Mouse (Mus musculus): ENCODE results near the gene Boc.
"Not testable (repeated sequence)": the region's sequence is repeated elsewhere in the genome, so short reads cannot be mapped to it uniquely, and the experiment has no call there.

DNA sequence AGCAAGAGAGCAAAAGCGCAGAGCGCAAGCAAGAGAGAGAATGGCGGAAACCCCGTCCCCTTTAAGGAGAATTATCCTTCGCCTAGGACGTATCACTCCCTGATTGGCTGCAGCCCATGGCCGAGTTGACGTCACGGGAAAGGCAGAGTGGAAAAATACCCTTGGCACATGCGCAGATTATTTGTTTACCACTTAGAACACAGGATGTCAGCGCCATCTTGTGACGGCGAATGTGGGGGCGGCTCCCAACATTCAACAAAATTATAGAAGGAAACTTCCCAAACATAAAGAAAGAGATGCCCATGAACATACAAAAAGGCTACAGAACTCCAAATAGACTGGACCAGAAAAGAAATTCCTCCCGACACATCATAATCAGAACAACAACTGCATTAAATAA is 116.8 kb downstream of the Boc start:
- not testable (repeated sequence) for TF ChIP-seq CTCF (IDR thresholded peaks at IDR 0.05; ENCODE audit: low read depth, low read length); POLR2A (IDR thresholded peaks at IDR 0.05; ENCODE audit: insufficient read depth, low read length)

Measured in ES-Bruce4 (cell line).